Mouse (Mus musculus) embryo, embryonic 10 days (tissue): ENCODE measurements around the gene Smagp.

Experiments used
- DNase-seq: peaks from one replicate; pipeline ENCODE4 v3.0.0-alpha.2; 2015; ENCODE audit warnings: low spot score

Smagp gene

GRCm38 (mm10) chr15:100590436-100590835 is 46.3 kb downstream of the Smagp start:
- DNase-seq: no peak

GRCm38 (mm10) chr15:100588297-100588696 is 48.4 kb downstream of the Smagp start:
- no peak for DNase-seq

- DNase-seq: no peak
These were observed 49.6 kb downstream of the Smagp start for GRCm38 (mm10) chr15:100587166-100587565.

- no peak for DNase-seq
These were observed 50.8 kb downstream of the Smagp start for GRCm38 (mm10) chr15:100585931-100586330.

- DNase-seq: no peak
These were observed 56.6 kb downstream of the Smagp start for GRCm38 (mm10) chr15:100580108-100580507.

- DNase-seq: no peak
These were observed 58.8 kb downstream of the Smagp start for GRCm38 (mm10) chr15:100577972-100578371.

- no peak for DNase-seq
These were observed 59.9 kb downstream of the Smagp start for GRCm38 (mm10) chr15:100576810-100577209.

GRCm38 (mm10) chr15:100576392-100576791 is 60.3 kb downstream of the Smagp start:
- DNase-seq: no peak

- no peak for DNase-seq
These were observed 61.4 kb downstream of the Smagp start for GRCm38 (mm10) chr15:100575366-100575765.

GRCm38 (mm10) chr15:100574378-100574777 is 62.4 kb downstream of the Smagp start:
- DNase-seq: no peak

GRCm38 (mm10) chr15:100573946-100574345 is 62.8 kb downstream of the Smagp start:
- no peak for DNase-seq
